Mouse (Mus musculus): Measurements from ENCODE around the gene Cyth2. TPM values are rescaled to one million over a fixed set of nuclear protein-coding genes. Genes with fewer than 3 reads are reported as not detected.

Gene Cyth2
- total and polyA plus RNA-seq, 2 experiments from 2014 or later = 86.5 to 99.9 TPM

GRCm38 (mm10) chr7:45796950-45797349 is 17.4 kb downstream of the Cyth2 start:
- no peak overlapping the region for H3K9ac ChIP-seq (replicated peaks; ENCODE audit: low read depth, low read length)
- H3K27me3 ChIP-seq (ENCODE audit: control insufficient read depth, insufficient read depth, low read length) = peaks cover 79% of the 10 kb centered on the region
- ATAC-seq (ENCODE audit: insufficient read depth, low read depth) (no peak), DNase-seq (ENCODE audit: low spot score) (no peak)
- TF ChIP-seq CTCF (IDR thresholded peaks at IDR 0.05; ENCODE audit: low read depth) (no peak), EP300 (IDR thresholded peaks at IDR 0.05; ENCODE audit: low read depth) (no peak)
- 37% methylated on average over 6 of the region's 6 CpGs for WGBS
- H3K27ac ChIP-seq (ENCODE audit: low read depth) = no peak overlapping the region
- H3K9me3 ChIP-seq (replicated peaks; ENCODE audit: control insufficient read depth, low read length) = no peaks in the 10 kb centered on the region
- peaks cover 7% of the 10 kb centered on the region for H3K4me1 ChIP-seq (ENCODE audit: control insufficient read depth, insufficient read depth)
- H3K4me2 ChIP-seq (ENCODE audit: low read depth, low read length) = no peak overlapping the region
- no peaks in the 10 kb centered on the region for H3K36me3 ChIP-seq (replicated peaks; ENCODE audit: control insufficient read depth, insufficient read depth, low read length)
- H3K4me3 ChIP-seq (ENCODE audit: low read depth, low read length) = no peak overlapping the region

GRCm38 (mm10) chr7:45794971-45795370 is 19.4 kb downstream of the Cyth2 start:
- H3K4me2 ChIP-seq (ENCODE audit: low read depth, low read length) = no peak overlapping the region
- no peaks in the 10 kb centered on the region for H3K9me3 ChIP-seq (replicated peaks; ENCODE audit: control insufficient read depth, low read length)
- H3K27ac ChIP-seq (ENCODE audit: low read depth) = no peak overlapping the region
- H3K4me1 ChIP-seq (ENCODE audit: control insufficient read depth, insufficient read depth) = no peaks in the 10 kb centered on the region
- ATAC-seq (ENCODE audit: insufficient read depth, low read depth) (no peak), DNase-seq (ENCODE audit: low spot score) (no peak)
- 83% methylated on average over 16 of the region's 29 CpGs for WGBS
- no peaks in the 10 kb centered on the region for H3K36me3 ChIP-seq (replicated peaks; ENCODE audit: control insufficient read depth, insufficient read depth, low read length)
- peaks cover 67% of the 10 kb centered on the region for H3K27me3 ChIP-seq (ENCODE audit: control insufficient read depth, insufficient read depth, low read length)
- no peak overlapping the region for H3K4me3 ChIP-seq (ENCODE audit: low read depth, low read length)
- no peak overlapping the region for H3K9ac ChIP-seq (replicated peaks; ENCODE audit: low read depth, low read length)
- no peak for TF ChIP-seq CTCF (IDR thresholded peaks at IDR 0.05; ENCODE audit: low read depth)
- no peak for TF ChIP-seq EP300 (IDR thresholded peaks at IDR 0.05; ENCODE audit: low read depth)

- H3K4me3 ChIP-seq (ENCODE audit: low read depth, low read length) = no peak overlapping the region
- ATAC-seq (ENCODE audit: insufficient read depth, low read depth) (no peak), DNase-seq (ENCODE audit: low spot score) (no peak)
- no peak overlapping the region for H3K9ac ChIP-seq (replicated peaks; ENCODE audit: low read depth, low read length)
- H3K9me3 ChIP-seq (replicated peaks; ENCODE audit: control insufficient read depth, low read length) = no peaks in the 10 kb centered on the region
- H3K4me1 ChIP-seq (ENCODE audit: control insufficient read depth, insufficient read depth) = no peaks in the 10 kb centered on the region
- no peak overlapping the region for H3K27ac ChIP-seq (ENCODE audit: low read depth)
- no peak overlapping the region for H3K4me2 ChIP-seq (ENCODE audit: low read depth, low read length)
- 78% methylated on average over 39 of the region's 44 CpGs for whole genome bisulfite sequencing
- H3K36me3 ChIP-seq (replicated peaks; ENCODE audit: control insufficient read depth, insufficient read depth, low read length) = no peaks in the 10 kb centered on the region
- TF ChIP-seq EP300 (IDR thresholded peaks at IDR 0.05; ENCODE audit: low read depth) = no peak
- no peak for TF ChIP-seq CTCF (IDR thresholded peaks at IDR 0.05; ENCODE audit: low read depth)
- H3K27me3 ChIP-seq (ENCODE audit: control insufficient read depth, insufficient read depth, low read length) = peaks cover 64% of the 10 kb centered on the region
Observed at GRCm38 (mm10) chr7:45793969-45794585, 20.3 kb downstream of the Cyth2 start.

GRCm38 (mm10) chr7:45793240-45793639 is 21.1 kb downstream of the Cyth2 start:
- ATAC-seq (ENCODE audit: insufficient read depth, low read depth) (no peak), DNase-seq (ENCODE audit: low spot score) (no peak)
- no peak for TF ChIP-seq CTCF (IDR thresholded peaks at IDR 0.05; ENCODE audit: low read depth)
- no peak for TF ChIP-seq EP300 (IDR thresholded peaks at IDR 0.05; ENCODE audit: low read depth)
- no peaks in the 10 kb centered on the region for H3K9me3 ChIP-seq (replicated peaks; ENCODE audit: control insufficient read depth, low read length)
- H3K9ac ChIP-seq (replicated peaks; ENCODE audit: low read depth, low read length) = no peak overlapping the region
- 62% methylated on average over 23 of the region's 24 CpGs for WGBS
- no peak overlapping the region for H3K4me3 ChIP-seq (ENCODE audit: low read depth, low read length)
- H3K36me3 ChIP-seq (replicated peaks; ENCODE audit: control insufficient read depth, insufficient read depth, low read length) = no peaks in the 10 kb centered on the region
- no peaks in the 10 kb centered on the region for H3K4me1 ChIP-seq (ENCODE audit: control insufficient read depth, insufficient read depth)
- no peak overlapping the region for H3K4me2 ChIP-seq (ENCODE audit: low read depth, low read length)
- no peak overlapping the region for H3K27ac ChIP-seq (ENCODE audit: low read depth)
- peaks cover 59% of the 10 kb centered on the region for H3K27me3 ChIP-seq (ENCODE audit: control insufficient read depth, insufficient read depth, low read length)

- Histone ChIP-seq H3K4me2 (ENCODE audit: low read depth, low read length) (no peak overlapping the region), H3K36me3 (replicated peaks; ENCODE audit: control insufficient read depth, insufficient read depth, low read length) (no peaks in the 10 kb centered on the region), H3K4me1 (ENCODE audit: control insufficient read depth, insufficient read depth) (no peaks in the 10 kb centered on the region), H3K9ac (replicated peaks; ENCODE audit: low read depth, low read length) (no peak overlapping the region), H3K27ac (ENCODE audit: low read depth) (no peak overlapping the region), H3K4me3 (ENCODE audit: low read depth, low read length) (no peak overlapping the region), H3K9me3 (replicated peaks; ENCODE audit: control insufficient read depth, low read length) (no peaks in the 10 kb centered on the region), H3K27me3 (ENCODE audit: control insufficient read depth, insufficient read depth, low read length) (peaks cover 59% of the 10 kb centered on the region)
- no peak for DNase-seq (ENCODE audit: low spot score)
- TF ChIP-seq CTCF (IDR thresholded peaks at IDR 0.05; ENCODE audit: low read depth) = no peak
- TF ChIP-seq EP300 (IDR thresholded peaks at IDR 0.05; ENCODE audit: low read depth) = no peak
- no peak for ATAC-seq (ENCODE audit: insufficient read depth, low read depth)
- WGBS = 67% methylated on average over 17 of the region's 17 CpGs
Observed at GRCm38 (mm10) chr7:45791756-45792490, 22.5 kb downstream of the Cyth2 start.
